ENCODE assay signal across 14 mouse cellular contexts in the genomic region with DNA sequence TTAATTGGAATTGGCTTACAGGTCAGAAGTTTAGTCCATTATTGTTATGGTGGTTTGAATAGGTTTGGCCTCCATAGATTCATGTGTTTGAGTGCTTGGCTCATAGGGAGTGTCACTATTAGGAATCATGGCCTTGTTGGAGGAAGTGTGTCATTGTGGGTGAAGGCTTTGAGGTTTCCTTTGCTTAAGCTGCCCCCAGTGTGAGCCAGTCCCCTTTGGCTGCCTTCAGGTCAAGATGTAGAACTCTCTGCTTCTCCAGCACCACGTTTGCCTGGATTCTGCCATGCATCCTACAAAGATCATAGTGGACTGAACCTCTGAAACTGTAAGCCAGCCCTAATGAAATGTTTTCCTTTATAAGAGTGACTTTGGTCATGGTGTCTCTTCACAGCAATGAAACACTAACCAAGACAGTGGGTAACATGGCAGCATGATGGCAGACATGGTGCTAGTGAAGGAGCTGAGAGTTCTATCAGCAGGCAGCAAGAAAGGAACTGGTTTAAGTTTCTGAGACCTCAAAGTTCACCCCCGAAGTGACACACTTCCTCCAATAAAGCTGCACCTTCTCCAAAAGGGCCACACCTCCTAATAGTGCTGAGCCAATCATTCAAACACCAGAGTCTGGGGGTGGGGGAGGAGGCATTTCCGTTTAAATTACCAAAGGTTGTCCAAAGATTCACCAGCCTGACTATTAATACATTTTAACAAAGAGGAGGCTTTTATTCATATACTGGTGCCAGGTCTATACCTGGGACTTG.
"Had no signal": no experiment of that assay in that cellular context is flagged by ENCODE, and none has a peak within 500 bp of the region (broad histone marks: within the 10 kb centered on the region; RNA-seq: fewer than 3 reads in every experiment).

No protein-coding gene starts in this region.

- H3K9ac ChIP-seq: kidney, embryonic 15.5 days; lung, embryonic 15.5 days; neural tube, embryonic 12.5 days had no signal

- DNase-seq: kidney, adult 2 months; kidney, postnatal 14 days; lung, postnatal 14 days; midbrain, embryonic 14.5 days; right cerebral cortex, adult 18-20 months had no signal

- H3K4me1 ChIP-seq: kidney, embryonic 15.5 days; limb, embryonic 10.5 days; lung, embryonic 15.5 days; midbrain, embryonic 10.5 days; neural tube, embryonic 12.5 days had no signal

- H3K4me2 ChIP-seq: kidney, embryonic 15.5 days; lung, embryonic 15.5 days; neural tube, embryonic 12.5 days had no signal

- H3K4me3 ChIP-seq: kidney, embryonic 15.5 days; left cerebral cortex, adult 2 months; limb, embryonic 10.5 days; lung, embryonic 15.5 days; midbrain, embryonic 10.5 days; neural tube, embryonic 12.5 days had no signal

- H3K9me3 ChIP-seq: kidney, embryonic 15.5 days; limb, embryonic 10.5 days; lung, embryonic 15.5 days; midbrain, embryonic 10.5 days; neural tube, embryonic 12.5 days had no signal

- H3K27me3 ChIP-seq: kidney, embryonic 15.5 days; lung, embryonic 15.5 days; neural tube, embryonic 12.5 days had no signal

- H3K36me3 ChIP-seq: kidney, embryonic 15.5 days; limb, embryonic 10.5 days; lung, embryonic 15.5 days; midbrain, embryonic 10.5 days; neural tube, embryonic 12.5 days had no signal

- H3K27ac ChIP-seq: kidney, embryonic 15.5 days; left cerebral cortex, adult 2 months; limb, embryonic 10.5 days; lung, embryonic 15.5 days; macrophage; midbrain, embryonic 10.5 days; neural tube, embryonic 12.5 days; stomach, postnatal 0 days had no signal

- ATAC-seq: intestine, embryonic 16.5 days had no signal
